Mouse (Mus musculus) forebrain, embryonic 13.5 days (tissue): ENCODE data around the gene Adamtsl1. TPM values are rescaled to one million over a fixed set of nuclear protein-coding genes. Genes with fewer than 3 reads are reported as not detected.

ENCODE experiments used
- ATAC-seq: fragments of 200-750 bp; cut with Nextera tagmentation; 2 replicates; pipeline ENCODE4 v1.8.0; 2017
- H3K27ac ChIP-seq: fragments of 300-500 bp; sonication (generic); 2 replicates; pipeline ENCODE4 v1.5.1; 2015; ENCODE audit warnings: inconsistent platforms, mild to moderate bottlenecking, moderate library complexity
- H3K27me3 ChIP-seq: fragments of 300-500 bp; sonication (generic); 2 replicates; pipeline ENCODE4 v1.6.1; 2015; ENCODE audit warnings: mild to moderate bottlenecking, inconsistent platforms
- H3K36me3 ChIP-seq: fragments of 300-500 bp; sonication (generic); 2 replicates; pipeline ENCODE4 v1.6.1; 2015; ENCODE audit warnings: mild to moderate bottlenecking, inconsistent platforms; ENCODE audit not compliant: poor library complexity, severe bottlenecking
- H3K4me1 ChIP-seq: fragments of 300-500 bp; sonication (generic); 2 replicates; pipeline ENCODE4 v1.6.1; 2015; ENCODE audit warnings: inconsistent platforms
- H3K4me2 ChIP-seq: fragments of 300-500 bp; sonication (generic); 2 replicates; pipeline ENCODE4 v1.6.1; 2015; ENCODE audit warnings: inconsistent platforms, mild to moderate bottlenecking, moderate library complexity
- H3K4me3 ChIP-seq: fragments of 300-500 bp; sonication (generic); 2 replicates; pipeline ENCODE4 v1.5.1; 2015; ENCODE audit warnings: mild to moderate bottlenecking, inconsistent platforms
- H3K9ac ChIP-seq: fragments of 300-500 bp; sonication (generic); 2 replicates; pipeline ENCODE4 v1.6.1; 2015; ENCODE audit warnings: mild to moderate bottlenecking, inconsistent platforms
- H3K9me3 ChIP-seq: fragments of 300-500 bp; sonication (generic); replicated peaks from 2 replicates; pipeline ENCODE4 v1.6.1; 2016; ENCODE audit warnings: inconsistent platforms
- WGBS: fragments of 180-500 bp; shearing (Covaris S2); methylation state at CpG from one replicate; pipeline ENCODE4 v1.1.7; 2015; 5-methylcytosine and 5-hydroxymethylcytosine counted together
- polyA plus RNA-seq: library from polyadenylated mRNA; unstranded; fragments of >200 nt; fragmentation: Nextera tagmentation; extraction: Ambion mirVana; gene quantifications from 2 replicates; pipeline ENCODE4 v1.2.1, GENCODE M21; 2015

The Adamtsl1 gene
- polyA plus RNA-seq, 1 experiment from 2014 or later = 5.3 TPM

- Histone ChIP-seq H3K4me3 (no peak overlapping the region), H3K4me1 (no peaks in the 10 kb centered on the region), H3K9me3 (no peaks in the 10 kb centered on the region), H3K9ac (no peak overlapping the region), H3K27ac (no peak overlapping the region), H3K4me2 (no peak overlapping the region), H3K27me3 (no peaks in the 10 kb centered on the region), H3K36me3 (no peaks in the 10 kb centered on the region)
- no peak for ATAC-seq
- WGBS = 90% methylated on average over 3 of the region's 3 CpGs
Measured at GRCm38 (mm10) chr4:86436336-86436735, 922.4 kb downstream of the Adamtsl1 start.

DNA sequence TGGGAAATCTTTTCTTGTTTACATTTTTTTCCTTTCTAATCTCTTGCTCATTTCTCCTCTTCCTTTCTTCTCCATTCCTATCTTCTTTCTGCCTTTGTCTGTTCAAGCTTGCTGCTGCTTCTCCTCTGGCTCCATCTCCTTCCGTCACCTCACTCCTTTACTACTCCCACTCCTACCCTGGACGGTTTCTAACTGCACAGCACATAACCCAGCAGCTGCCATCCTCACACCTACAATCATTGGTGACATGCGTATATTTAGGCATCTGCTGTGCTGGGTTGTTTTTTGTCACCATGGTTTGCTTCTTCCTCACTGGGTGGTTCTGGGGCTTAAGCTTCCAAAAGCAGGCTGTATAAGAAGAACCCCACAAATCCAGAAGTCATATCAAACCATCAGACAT, 936.5 kb downstream of the Adamtsl1 start:
- Histone ChIP-seq H3K9ac (no peak overlapping the region), H3K4me2 (no peak overlapping the region), H3K4me1 (no peaks in the 10 kb centered on the region), H3K27ac (no peak overlapping the region), H3K9me3 (no peaks in the 10 kb centered on the region), H3K36me3 (no peaks in the 10 kb centered on the region), H3K4me3 (no peak overlapping the region), H3K27me3 (no peaks in the 10 kb centered on the region)
- WGBS = 92% methylated on average over 3 of the region's 3 CpGs
- no peak for ATAC-seq

DNA sequence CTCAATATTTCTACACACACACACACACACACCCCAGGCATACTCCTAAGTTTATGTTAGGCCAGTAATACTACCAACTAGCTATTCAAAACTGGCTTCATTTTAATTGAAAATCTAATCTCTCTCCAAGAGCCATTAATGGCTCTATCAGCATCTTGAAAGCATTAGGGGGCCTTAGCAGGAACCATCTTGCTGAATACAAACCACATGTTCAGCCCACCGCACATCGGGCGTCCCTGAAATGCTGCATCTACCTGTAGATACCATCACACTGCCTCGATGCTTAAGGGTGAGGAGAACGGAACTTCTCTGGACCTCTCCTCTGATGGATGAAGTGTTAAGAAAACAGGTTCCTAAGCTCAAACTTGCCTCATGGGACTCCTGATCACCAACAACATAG, 950.8 kb downstream of the Adamtsl1 start:
- Histone ChIP-seq H3K9me3 (no peaks in the 10 kb centered on the region), H3K27me3 (no peaks in the 10 kb centered on the region), H3K4me1 (no peaks in the 10 kb centered on the region), H3K4me2 (no peak overlapping the region), H3K9ac (no peak overlapping the region), H3K4me3 (no peak overlapping the region), H3K27ac (no peak overlapping the region), H3K36me3 (no peaks in the 10 kb centered on the region)
- no peak for ATAC-seq
- 91% methylated on average over 5 of the region's 5 CpGs for WGBS
